Mouse (Mus musculus) limb, embryonic 15.5 days (tissue): ENCODE results near the gene Uncx. TPM values are rescaled to one million over a fixed set of nuclear protein-coding genes. Genes with fewer than 3 reads are reported as not detected.
"Not testable (repeated sequence)": the region's sequence is repeated elsewhere in the genome, so short reads cannot be mapped to it uniquely, and the experiment has no call there.

Source experiments
- ATAC-seq: fragments of 200-750 bp; cut with Nextera tagmentation; 2 replicates; pipeline ENCODE4 v1.8.0; 2017; ENCODE audit warnings: low read depth, moderate TSS enrichment; ENCODE audit not compliant: insufficient number of reproducible peaks, low FRiP score, low TSS enrichment
- H3K27ac ChIP-seq: fragments of 300-500 bp; sonication (generic); 2 replicates; pipeline ENCODE4 v1.5.1; 2015; ENCODE audit warnings: moderate library complexity, mild to moderate bottlenecking, inconsistent platforms
- H3K27me3 ChIP-seq: fragments of 300-500 bp; sonication (generic); 2 replicates; pipeline ENCODE4 v1.6.1; 2015; ENCODE audit warnings: inconsistent platforms
- H3K36me3 ChIP-seq: fragments of 300-500 bp; sonication (generic); 2 replicates; pipeline ENCODE4 v1.6.1; 2015; ENCODE audit warnings: inconsistent platforms
- H3K4me1 ChIP-seq: fragments of 300-500 bp; sonication (generic); 2 replicates; pipeline ENCODE4 v1.6.1; 2015; ENCODE audit warnings: inconsistent platforms
- H3K4me2 ChIP-seq: fragments of 300-500 bp; sonication (generic); 2 replicates; pipeline ENCODE4 v1.6.1; 2015; ENCODE audit warnings: mild to moderate bottlenecking, inconsistent platforms
- H3K4me3 ChIP-seq: fragments of 300-500 bp; sonication (generic); 2 replicates; pipeline ENCODE4 v1.5.1; 2015; ENCODE audit warnings: mild to moderate bottlenecking, inconsistent platforms
- H3K9ac ChIP-seq: fragments of 300-500 bp; sonication (generic); 2 replicates; pipeline ENCODE4 v1.6.1; 2015; ENCODE audit warnings: inconsistent platforms
- H3K9me3 ChIP-seq: fragments of 300-500 bp; sonication (generic); 2 replicates; pipeline ENCODE4 v1.6.1; 2016; ENCODE audit warnings: inconsistent platforms
- WGBS: fragments of 180-500 bp; shearing (Covaris S2); methylation state at CpG from one replicate; pipeline ENCODE4 v1.1.7; 2015; 5-methylcytosine and 5-hydroxymethylcytosine counted together
- polyA plus RNA-seq: library from polyadenylated mRNA; unstranded; fragments of >200 nt; fragmentation: Nextera tagmentation; extraction: Ambion mirVana; gene quantifications from 2 replicates; pipeline ENCODE4 v1.2.1, GENCODE M21; 2015

Gene Uncx
- polyA plus RNA-seq, 1 experiment from 2014 or later = 0.20 TPM

- peaks cover 24% of the 10 kb centered on the region for H3K27me3 ChIP-seq
- ATAC-seq = no peak
- WGBS = 12% methylated on average over 7 of the region's 7 CpGs
These were observed 29.2 kb downstream of the Uncx start for GRCm38 (mm10) chr5:139572526-139572925.

GRCm38 (mm10) chr5:139573606-139574311, 30.5 kb downstream of the Uncx start:
- Histone ChIP-seq H3K4me3 (no peak overlapping the region), H3K9ac (no peak overlapping the region), H3K36me3 (no peaks in the 10 kb centered on the region), H3K4me1 (no peaks in the 10 kb centered on the region), H3K27ac (no peak overlapping the region), H3K4me2 (no peak overlapping the region), H3K27me3 (peaks cover 21% of the 10 kb centered on the region; the same call in 1 of the 2 replicates), H3K9me3 (no peaks in the 10 kb centered on the region)
- 69% methylated on average over 7 of the region's 7 CpGs for WGBS
- ATAC-seq = no peak

More at GRCm38 (mm10) chr5:139572526-139572925, 29.2 kb downstream of the Uncx start:
- H3K27ac ChIP-seq = no peak overlapping the region
- no peaks in the 10 kb centered on the region for H3K36me3 ChIP-seq
- no peak overlapping the region for H3K9ac ChIP-seq
- H3K4me2 ChIP-seq = no peak overlapping the region
- no peak overlapping the region for H3K4me3 ChIP-seq
- no peaks in the 10 kb centered on the region for H3K4me1 ChIP-seq
- no peaks in the 10 kb centered on the region for H3K9me3 ChIP-seq

- Histone ChIP-seq H3K9ac (no peak overlapping the region), H3K4me2 (no peak overlapping the region), H3K36me3 (no peaks in the 10 kb centered on the region), H3K4me1 (peaks cover 1% of the 10 kb centered on the region; the same call in 1 of the 2 replicates), H3K27ac (no peak overlapping the region), H3K9me3 (no peaks in the 10 kb centered on the region), H3K27me3 (peaks cover 27% of the 10 kb centered on the region), H3K4me3 (no peak overlapping the region)
- 60% methylated on average over 9 of the region's 9 CpGs for WGBS
- no peak for ATAC-seq
These were observed 31.8 kb downstream of the Uncx start for GRCm38 (mm10) chr5:139575054-139575453.

- Histone ChIP-seq H3K4me3 (no peak overlapping the region), H3K9me3 (no peaks in the 10 kb centered on the region), H3K4me1 (peaks cover 19% of the 10 kb centered on the region), H3K9ac (no peak overlapping the region), H3K27ac (no peak overlapping the region), H3K27me3 (peaks cover 69% of the 10 kb centered on the region), H3K4me2 (no peak overlapping the region), H3K36me3 (no peaks in the 10 kb centered on the region)
- WGBS = 29% methylated on average over 27 of the region's 27 CpGs
- ATAC-seq = no peak
These were observed 37.0 kb downstream of the Uncx start for GRCm38 (mm10) chr5:139580171-139580743.

- Histone ChIP-seq H3K27ac (no peak overlapping the region), H3K9me3 (no peaks in the 10 kb centered on the region), H3K9ac (no peak overlapping the region), H3K27me3 (peaks cover 81% of the 10 kb centered on the region), H3K4me2 (no peak overlapping the region), H3K4me3 (no peak overlapping the region), H3K36me3 (no peaks in the 10 kb centered on the region), H3K4me1 (peaks cover 24% of the 10 kb centered on the region)
- WGBS = 3% methylated on average over 10 of the region's 10 CpGs
- no peak; the same call in 1 of the 2 replicates for ATAC-seq
These were observed 38.1 kb downstream of the Uncx start for GRCm38 (mm10) chr5:139581308-139581868.

GRCm38 (mm10) chr5:139584971-139585747, 41.9 kb downstream of the Uncx start:
- Histone ChIP-seq H3K9me3 (no peaks in the 10 kb centered on the region), H3K36me3 (no peaks in the 10 kb centered on the region), H3K4me1 (peaks cover 22% of the 10 kb centered on the region), H3K9ac (no peak overlapping the region), H3K27me3 (peaks cover 77% of the 10 kb centered on the region), H3K4me3 (peak overlapping the region; percentile 12), H3K27ac (no peak overlapping the region), H3K4me2 (peak overlapping the region; percentile 14; the same call in 1 of the 2 replicates)
- no peak for ATAC-seq
- WGBS = 5% methylated on average over 39 of the region's 39 CpGs

GRCm38 (mm10) chr5:139585748-139586060, 42.4 kb downstream of the Uncx start:
- Histone ChIP-seq H3K4me2 (peak overlapping the region; percentile 14; the same call in 1 of the 2 replicates), H3K36me3 (no peaks in the 10 kb centered on the region), H3K4me1 (peaks cover 19% of the 10 kb centered on the region), H3K27me3 (peaks cover 74% of the 10 kb centered on the region), H3K9me3 (no peaks in the 10 kb centered on the region), H3K9ac (no peak overlapping the region), H3K27ac (no peak overlapping the region), H3K4me3 (peak overlapping the region; percentile 12)
- ATAC-seq = no peak
- WGBS = 14% methylated on average over 8 of the region's 8 CpGs

GRCm38 (mm10) chr5:139587459-139587858, 44.2 kb downstream of the Uncx start:
- ATAC-seq, H3K4me2 ChIP-seq, H3K9ac ChIP-seq, H3K4me1 ChIP-seq, H3K9me3 ChIP-seq, H3K36me3 ChIP-seq, H3K27ac ChIP-seq, H3K4me3 ChIP-seq: not testable (repeated sequence)
- 85% methylated on average over 5 of the region's 5 CpGs for WGBS
- H3K27me3 ChIP-seq = peaks cover 64% of the 10 kb centered on the region

GRCm38 (mm10) chr5:139590682-139591360, 47.5 kb downstream of the Uncx start:
- H3K4me1 ChIP-seq, H3K36me3 ChIP-seq, H3K4me3 ChIP-seq, H3K9me3 ChIP-seq, H3K9ac ChIP-seq, H3K27ac ChIP-seq, H3K4me2 ChIP-seq: not testable (repeated sequence)
- peaks cover 60% of the 10 kb centered on the region for H3K27me3 ChIP-seq
- ATAC-seq = 0 out of 2 replicates have a peak, but pooled peaks have one; percentile 11
- WGBS = 38% methylated on average over 6 of the region's 6 CpGs

- H3K9me3 ChIP-seq = no peaks in the 10 kb centered on the region
- H3K9ac ChIP-seq = no peak overlapping the region
- H3K27ac ChIP-seq = no peak overlapping the region
- peaks cover 54% of the 10 kb centered on the region for H3K27me3 ChIP-seq
- no peak overlapping the region for H3K4me3 ChIP-seq
- no peak for ATAC-seq
- H3K4me2 ChIP-seq = no peak overlapping the region
- WGBS = 82% methylated on average over 3 of the region's 3 CpGs
- H3K36me3 ChIP-seq = no peaks in the 10 kb centered on the region
- no peaks in the 10 kb centered on the region for H3K4me1 ChIP-seq
These were observed 48.7 kb downstream of the Uncx start for GRCm38 (mm10) chr5:139592011-139592410.

GRCm38 (mm10) chr5:139592850-139593249, 49.6 kb downstream of the Uncx start:
- Histone ChIP-seq H3K4me2 (no peak overlapping the region), H3K27me3 (peaks cover 55% of the 10 kb centered on the region), H3K36me3 (no peaks in the 10 kb centered on the region), H3K4me1 (no peaks in the 10 kb centered on the region), H3K9ac (no peak overlapping the region), H3K27ac (no peak overlapping the region), H3K9me3 (no peaks in the 10 kb centered on the region), H3K4me3 (no peak overlapping the region)
- WGBS = 71% methylated on average over 3 of the region's 3 CpGs
- ATAC-seq = no peak; the same call in 1 of the 2 replicates
